Mouse (Mus musculus): ENCODE data around the gene Osbpl2.

DNA sequence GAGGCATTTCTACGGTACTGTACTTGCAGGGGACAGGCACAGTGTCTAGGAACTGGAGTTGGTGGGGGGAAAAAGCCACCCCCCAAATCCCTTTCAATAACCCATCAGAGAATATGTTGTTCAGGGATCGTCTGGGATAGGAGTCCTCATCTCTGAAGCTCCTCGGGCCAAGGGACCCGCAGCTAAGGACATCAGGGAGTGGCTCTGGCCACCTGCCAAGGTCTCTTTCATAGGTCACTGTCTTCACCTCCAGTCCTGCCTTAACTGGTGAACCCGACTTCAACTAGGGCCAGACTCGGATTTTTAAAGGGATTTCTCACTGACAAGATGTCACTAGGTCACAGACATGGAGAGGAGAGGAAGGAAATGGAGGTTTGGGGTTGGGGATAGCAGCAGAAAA lies 10.8 kb upstream of the Osbpl2 start:
- no peak for TF ChIP-seq CTCF (IDR thresholded peaks at IDR 0.05; ENCODE audit: control insufficient read depth, insufficient read depth, low read length)
- no peak for TF ChIP-seq POLR2A (IDR thresholded peaks at IDR 0.05; ENCODE audit: borderline replicate concordance, control insufficient read depth, low read depth, low read length)

All from bone marrow, adult 2 months (tissue).